Mouse (Mus musculus): Measurements from ENCODE around the gene Atp8a1. TPM values are rescaled to one million over a fixed set of nuclear protein-coding genes. Genes with fewer than 3 reads are reported as not detected.
A peak's percentile ranks its signal among the peaks of the same experiment; 100 is the strongest.
"Not testable (repeated sequence)": the region's sequence is repeated elsewhere in the genome, so short reads cannot be mapped to it uniquely, and the experiment has no call there.

Atp8a1 gene
- polyA plus RNA-seq, 1 experiment from 2014 or later, result 25.7 TPM

GRCm38 (mm10) chr5:67821185-67821584, 26.0 kb downstream of the Atp8a1 start:
- ATAC-seq (replicated peaks; ENCODE audit: low FRiP score), result no peak
- Histone ChIP-seq H3K4me2 (ENCODE audit: low read depth, low read length, severe bottlenecking) (no peak overlapping the region), H3K9ac (ENCODE audit: low read length) (no peak overlapping the region), H3K4me1 (replicated peaks; ENCODE audit: control insufficient read depth, insufficient read depth, low read length) (no peaks in the 10 kb centered on the region), H3K27ac (ENCODE audit: low read depth, low read length) (no peak overlapping the region), H3K4me3 (ENCODE audit: low read depth, low read length) (no peak overlapping the region), H3K36me3 (ENCODE audit: control insufficient read depth, insufficient read depth, low read length) (no peaks in the 10 kb centered on the region), H3K9me3 (ENCODE audit: control insufficient read depth, low read length) (no peaks in the 10 kb centered on the region), H3K27me3 (ENCODE audit: control insufficient read depth, insufficient read depth, low read length) (no peaks in the 10 kb centered on the region)
- 90% methylated on average over 2 of the region's 2 CpGs for WGBS
- no peak for DNase-seq (ENCODE audit: low spot score)

DNA sequence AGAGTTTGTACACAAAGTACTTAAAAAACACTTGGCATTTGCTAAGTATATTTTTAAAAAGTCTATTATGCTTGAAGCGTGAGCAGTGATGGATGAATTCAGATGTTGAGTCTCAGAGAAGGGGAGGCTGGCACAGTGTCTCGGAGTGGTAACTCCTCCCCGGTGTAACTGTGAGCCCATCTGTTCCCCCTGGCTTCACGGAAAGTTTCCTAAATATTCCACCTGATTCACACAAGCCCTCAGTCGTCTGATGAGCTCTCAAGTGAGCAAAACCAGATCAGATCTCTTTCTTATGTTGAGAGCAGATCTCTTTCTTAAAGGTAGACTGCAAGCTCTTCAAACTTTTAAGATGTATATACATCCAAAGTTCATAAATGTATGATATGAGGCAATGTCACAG, 27.8 kb downstream of the Atp8a1 start:
- Histone ChIP-seq H3K4me1 (replicated peaks; ENCODE audit: control insufficient read depth, insufficient read depth, low read length) (no peaks in the 10 kb centered on the region), H3K4me2 (ENCODE audit: low read depth, low read length, severe bottlenecking) (no peak overlapping the region), H3K27me3 (ENCODE audit: control insufficient read depth, insufficient read depth, low read length) (no peaks in the 10 kb centered on the region), H3K4me3 (ENCODE audit: low read depth, low read length) (no peak overlapping the region), H3K27ac (ENCODE audit: low read depth, low read length) (no peak overlapping the region), H3K9me3 (ENCODE audit: control insufficient read depth, low read length) (no peaks in the 10 kb centered on the region), H3K9ac (ENCODE audit: low read length) (no peak overlapping the region), H3K36me3 (ENCODE audit: control insufficient read depth, insufficient read depth, low read length) (no peaks in the 10 kb centered on the region)
- no peak for ATAC-seq (replicated peaks; ENCODE audit: low FRiP score)
- 86% methylated on average over 5 of the region's 5 CpGs for WGBS
- DNase-seq (ENCODE audit: low spot score), result no peak

GRCm38 (mm10) chr5:67815572-67816325, 31.5 kb downstream of the Atp8a1 start:
- H3K27me3 ChIP-seq (ENCODE audit: control insufficient read depth, insufficient read depth, low read length), result no peaks in the 10 kb centered on the region
- no peak overlapping the region for H3K9ac ChIP-seq (ENCODE audit: low read length)
- no peak overlapping the region for H3K4me3 ChIP-seq (ENCODE audit: low read depth, low read length)
- DNase-seq (ENCODE audit: low spot score) (no peak), ATAC-seq (replicated peaks; ENCODE audit: low FRiP score) (0 out of 2 replicates have a peak, but pooled peaks have one; percentile 27)
- H3K4me2 ChIP-seq (ENCODE audit: low read depth, low read length, severe bottlenecking), result no peak overlapping the region
- no peaks in the 10 kb centered on the region for H3K4me1 ChIP-seq (replicated peaks; ENCODE audit: control insufficient read depth, insufficient read depth, low read length)
- H3K36me3 ChIP-seq (ENCODE audit: control insufficient read depth, insufficient read depth, low read length), result no peaks in the 10 kb centered on the region
- no peaks in the 10 kb centered on the region for H3K9me3 ChIP-seq (ENCODE audit: control insufficient read depth, low read length)
- 80% methylated on average over 16 of the region's 16 CpGs for WGBS
- no peak overlapping the region for H3K27ac ChIP-seq (ENCODE audit: low read depth, low read length)

GRCm38 (mm10) chr5:67815060-67815459, 32.2 kb downstream of the Atp8a1 start:
- H3K27ac ChIP-seq (ENCODE audit: low read depth, low read length); H3K4me1 ChIP-seq (replicated peaks; ENCODE audit: control insufficient read depth, insufficient read depth, low read length); H3K9ac ChIP-seq (ENCODE audit: low read length); H3K9me3 ChIP-seq (ENCODE audit: control insufficient read depth, low read length); H3K36me3 ChIP-seq (ENCODE audit: control insufficient read depth, insufficient read depth, low read length); ATAC-seq (replicated peaks; ENCODE audit: low FRiP score); H3K4me3 ChIP-seq (ENCODE audit: low read depth, low read length); DNase-seq (ENCODE audit: low spot score); H3K27me3 ChIP-seq (ENCODE audit: control insufficient read depth, insufficient read depth, low read length); H3K4me2 ChIP-seq (ENCODE audit: low read depth, low read length, severe bottlenecking): not testable (repeated sequence)
- 88% methylated on average over 4 of the region's 8 CpGs for WGBS

- Histone ChIP-seq H3K36me3 (ENCODE audit: control insufficient read depth, insufficient read depth, low read length) (no peaks in the 10 kb centered on the region), H3K9me3 (ENCODE audit: control insufficient read depth, low read length) (no peaks in the 10 kb centered on the region), H3K27me3 (ENCODE audit: control insufficient read depth, insufficient read depth, low read length) (no peaks in the 10 kb centered on the region), H3K27ac (ENCODE audit: low read depth, low read length) (no peak overlapping the region), H3K4me1 (replicated peaks; ENCODE audit: control insufficient read depth, insufficient read depth, low read length) (no peaks in the 10 kb centered on the region), H3K9ac (ENCODE audit: low read length) (no peak overlapping the region), H3K4me2 (ENCODE audit: low read depth, low read length, severe bottlenecking) (no peak overlapping the region), H3K4me3 (ENCODE audit: low read depth, low read length) (no peak overlapping the region)
- ATAC-seq (replicated peaks; ENCODE audit: low FRiP score), result no peak
- 93% methylated on average over 7 of the region's 7 CpGs for WGBS
- DNase-seq (ENCODE audit: low spot score), result no peak
Measured at GRCm38 (mm10) chr5:67814437-67814965, 32.7 kb downstream of the Atp8a1 start.

GRCm38 (mm10) chr5:67813334-67813733, 33.9 kb downstream of the Atp8a1 start:
- Histone ChIP-seq H3K4me3 (ENCODE audit: low read depth, low read length) (no peak overlapping the region), H3K4me1 (replicated peaks; ENCODE audit: control insufficient read depth, insufficient read depth, low read length) (no peaks in the 10 kb centered on the region), H3K36me3 (ENCODE audit: control insufficient read depth, insufficient read depth, low read length) (no peaks in the 10 kb centered on the region), H3K27me3 (ENCODE audit: control insufficient read depth, insufficient read depth, low read length) (no peaks in the 10 kb centered on the region), H3K9ac (ENCODE audit: low read length) (no peak overlapping the region), H3K27ac (ENCODE audit: low read depth, low read length) (no peak overlapping the region), H3K9me3 (ENCODE audit: control insufficient read depth, low read length) (no peaks in the 10 kb centered on the region), H3K4me2 (ENCODE audit: low read depth, low read length, severe bottlenecking) (no peak overlapping the region)
- WGBS, result 94% methylated on average over 5 of the region's 5 CpGs
- ATAC-seq (replicated peaks; ENCODE audit: low FRiP score), result no peak
- DNase-seq (ENCODE audit: low spot score), result no peak

DNA sequence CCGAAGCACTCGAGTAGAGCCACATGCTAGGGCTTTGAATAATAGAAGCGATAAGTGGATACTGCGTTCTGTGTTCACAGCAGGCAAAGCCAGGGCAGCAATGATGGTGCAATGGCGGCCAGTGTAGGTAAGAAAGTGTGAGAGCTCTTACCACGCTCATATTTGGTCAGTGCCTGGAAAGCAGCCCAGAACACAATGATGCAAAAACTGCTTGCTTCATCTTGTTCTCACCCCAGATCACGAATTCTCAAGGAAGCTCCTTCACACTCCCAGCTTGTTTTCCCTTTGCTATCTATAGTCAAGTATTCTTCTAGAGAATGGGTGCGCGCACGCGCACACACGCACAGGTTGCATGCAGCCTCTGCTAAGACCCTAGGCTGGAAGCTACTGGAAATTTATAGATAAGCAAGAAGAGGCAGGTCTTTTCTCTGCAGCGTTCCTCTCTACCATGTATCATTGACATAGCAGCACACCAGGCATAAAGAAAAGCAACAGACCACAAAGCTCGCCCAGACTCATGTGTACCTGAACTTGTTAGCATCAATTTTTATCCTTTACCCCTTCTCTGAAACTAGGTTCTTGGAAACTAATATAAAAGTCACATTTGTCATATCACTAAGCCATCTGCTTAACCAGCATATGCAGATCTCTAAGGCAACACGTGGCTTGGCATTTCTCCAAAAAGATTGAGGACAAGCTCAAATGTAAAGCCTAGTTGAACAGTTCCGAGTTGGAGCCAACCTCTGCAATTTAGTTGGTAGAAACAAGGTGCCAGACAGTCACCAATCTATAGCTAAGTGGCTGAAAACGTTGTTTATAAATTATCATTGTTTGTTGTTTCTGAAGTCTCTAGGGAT, 44.8 kb downstream of the Atp8a1 start:
- H3K27me3 ChIP-seq (ENCODE audit: control insufficient read depth, insufficient read depth, low read length), result no peaks in the 10 kb centered on the region
- no peak overlapping the region for H3K4me3 ChIP-seq (ENCODE audit: low read depth, low read length)
- no peaks in the 10 kb centered on the region for H3K4me1 ChIP-seq (replicated peaks; ENCODE audit: control insufficient read depth, insufficient read depth, low read length)
- H3K36me3 ChIP-seq (ENCODE audit: control insufficient read depth, insufficient read depth, low read length), result no peaks in the 10 kb centered on the region
- H3K9me3 ChIP-seq (ENCODE audit: control insufficient read depth, low read length), result no peaks in the 10 kb centered on the region
- no peak overlapping the region for H3K4me2 ChIP-seq (ENCODE audit: low read depth, low read length, severe bottlenecking)
- 94% methylated on average over 17 of the region's 17 CpGs for WGBS
- no peak overlapping the region for H3K9ac ChIP-seq (ENCODE audit: low read length)
- H3K27ac ChIP-seq (ENCODE audit: low read depth, low read length), result no peak overlapping the region
- DNase-seq (ENCODE audit: low spot score), result no peak
- ATAC-seq (replicated peaks; ENCODE audit: low FRiP score), result no peak

- H3K4me2 ChIP-seq (ENCODE audit: low read depth, low read length, severe bottlenecking), result no peak overlapping the region
- no peaks in the 10 kb centered on the region for H3K27me3 ChIP-seq (ENCODE audit: control insufficient read depth, insufficient read depth, low read length)
- H3K36me3 ChIP-seq (ENCODE audit: control insufficient read depth, insufficient read depth, low read length), result no peaks in the 10 kb centered on the region
- no peak overlapping the region for H3K27ac ChIP-seq (ENCODE audit: low read depth, low read length)
- no peak for ATAC-seq (replicated peaks; ENCODE audit: low FRiP score)
- DNase-seq (ENCODE audit: low spot score), result no peak
- H3K4me1 ChIP-seq (replicated peaks; ENCODE audit: control insufficient read depth, insufficient read depth, low read length), result no peaks in the 10 kb centered on the region
- 58% methylated on average over 8 of the region's 8 CpGs for WGBS
- H3K9ac ChIP-seq (ENCODE audit: low read length), result no peak overlapping the region
- H3K9me3 ChIP-seq (ENCODE audit: control insufficient read depth, low read length), result no peaks in the 10 kb centered on the region
- no peak overlapping the region for H3K4me3 ChIP-seq (ENCODE audit: low read depth, low read length)
Measured at GRCm38 (mm10) chr5:67800801-67801200, 46.4 kb downstream of the Atp8a1 start.
